Mouse (Mus musculus) MEL (cell line): ENCODE results near the gene Cux1. TPM values are rescaled to one million over a fixed set of nuclear protein-coding genes. Genes with fewer than 3 reads are reported as not detected.

Experiments used
- DNase-seq: peaks from one replicate; pipeline ENCODE4 v3.0.0; 2011; ENCODE audit warnings: low read depth, low spot score
- H3K27ac ChIP-seq: 2 replicates; pipeline ENCODE4 v1.5.1; 2012; ENCODE audit warnings: low read depth, mild to moderate bottlenecking, control low read depth, low read length, moderate library complexity; ENCODE audit not compliant: control insufficient read depth
- H3K27me3 ChIP-seq, 2 experiments: fragments of 150-350 bp in 1 of 2; sonication (generic) in 1 of 2; 2 replicates each; pipeline ENCODE4 v1.6.1; 2012; ENCODE audit warnings: low read length in 2 of 2, mild to moderate bottlenecking in 2 of 2, improper control_type of control experiment in 1 of 2, moderate library complexity in 1 of 2; ENCODE audit not compliant: insufficient read depth in 2 of 2, control insufficient read depth in 1 of 2
- H3K36me3 ChIP-seq, 2 experiments: 2 replicates each; pipeline ENCODE4 v1.6.1; 2012 to 2014; ENCODE audit warnings: low read length in 2 of 2, improper control_type of control experiment in 1 of 2, inconsistent platforms in 1 of 2, mild to moderate bottlenecking in 1 of 2; ENCODE audit not compliant: insufficient read depth in 2 of 2, control insufficient read depth in 1 of 2
- H3K4me1 ChIP-seq, 2 experiments: fragments of 150-350 bp in 1 of 2; sonication (generic) in 1 of 2; 2 replicates each; pipeline ENCODE4 v1.6.1; 2012; ENCODE audit warnings: low read length in 2 of 2, improper control_type of control experiment in 1 of 2, mild to moderate bottlenecking in 1 of 2; ENCODE audit not compliant: insufficient read depth in 2 of 2, control insufficient read depth in 1 of 2
- H3K4me3 ChIP-seq, 2 experiments: fragments of 150-350 bp in 1 of 2; sonication (generic) in 1 of 2; 2 replicates each; pipeline ENCODE4 v1.5.1; 2012; ENCODE audit warnings: low read depth in 2 of 2, low read length in 2 of 2, mild to moderate bottlenecking in 2 of 2, moderate library complexity in 2 of 2, control low read depth in 1 of 2, improper control_type of control experiment in 1 of 2; ENCODE audit not compliant: control insufficient read depth in 1 of 2, insufficient read depth in 1 of 2
- H3K79me2 ChIP-seq: 2 replicates; pipeline ENCODE4 v1.6.1; 2012; ENCODE audit warnings: mild to moderate bottlenecking, low read length, moderate library complexity; ENCODE audit not compliant: control insufficient read depth, poor library complexity, insufficient read depth
- H3K9ac ChIP-seq: 2 replicates; pipeline ENCODE4 v1.6.1; 2012; ENCODE audit warnings: low read depth, mild to moderate bottlenecking, control low read depth, low read length, moderate library complexity; ENCODE audit not compliant: control insufficient read depth, poor library complexity, severe bottlenecking
- H3K9me3 ChIP-seq: fragments of 150-350 bp; sonication (generic); replicated peaks from 2 replicates; pipeline ENCODE4 v1.6.1; 2012; ENCODE audit warnings: mild to moderate bottlenecking, low read length, improper control_type of control experiment, moderate library complexity; ENCODE audit not compliant: insufficient read depth
- CHD2 ChIP-seq: IDR thresholded peaks from 2 replicates; pipeline ENCODE4 v1.6.1; 2011; ENCODE audit warnings: low read length, improper control_type of control experiment
- CTCF ChIP-seq, 3 experiments: IDR thresholded peaks in 2 of 3; conservative IDR thresholded peaks in 1 of 3; 2 replicates each; pipeline ENCODE4 v1.5.1; 2011 to 2012; ENCODE audit warnings: low read length in 3 of 3, low read depth in 2 of 3, mild to moderate bottlenecking in 2 of 3, improper control_type of control experiment in 1 of 3, inconsistent platforms in 1 of 3, mixed read lengths in 1 of 3, moderate library complexity in 1 of 3; ENCODE audit not compliant: control insufficient read depth in 1 of 3, insufficient read depth in 1 of 3, poor library complexity in 1 of 3, severe bottlenecking in 1 of 3
- ELF1 ChIP-seq: IDR thresholded peaks from 2 replicates; pipeline ENCODE4 v1.6.1; 2014; ENCODE audit warnings: low read depth, mild to moderate bottlenecking, inconsistent platforms, low read length, improper control_type of control experiment, moderate library complexity
- ETS1 ChIP-seq: IDR thresholded peaks from 2 replicates; pipeline ENCODE4 v1.6.1; 2012; ENCODE audit warnings: low read depth, mild to moderate bottlenecking, inconsistent platforms, low read length, improper control_type of control experiment, moderate library complexity
- HCFC1 ChIP-seq: IDR thresholded peaks from 2 replicates; pipeline ENCODE4 v1.6.1; 2012; ENCODE audit warnings: low read depth, mild to moderate bottlenecking, inconsistent platforms, low read length, improper control_type of control experiment, moderate library complexity
- MAX ChIP-seq: IDR thresholded peaks from 2 replicates; pipeline ENCODE4 v1.6.1; 2011; ENCODE audit warnings: low read length, improper control_type of control experiment
- NELFE ChIP-seq: IDR thresholded peaks from 2 replicates; pipeline ENCODE4 v1.6.1; 2011; ENCODE audit warnings: low read depth, low read length, improper control_type of control experiment
- NRF1 ChIP-seq: IDR thresholded peaks from 2 replicates; pipeline ENCODE4 v1.6.1; 2014; ENCODE audit warnings: low read depth, mild to moderate bottlenecking, inconsistent platforms, low read length, improper control_type of control experiment, moderate library complexity; ENCODE audit not compliant: poor library complexity, insufficient read depth, severe bottlenecking
- POLR2A ChIP-seq, 2 experiments: IDR thresholded peaks; 2 replicates each; pipeline ENCODE4 v1.6.1; 2011 to 2012; ENCODE audit warnings: low read length in 2 of 2, mild to moderate bottlenecking in 2 of 2, control low read depth in 1 of 2, improper control_type of control experiment in 1 of 2, low read depth in 1 of 2, moderate library complexity in 1 of 2; ENCODE audit not compliant: control insufficient read depth in 1 of 2, insufficient read depth in 1 of 2, poor library complexity in 1 of 2
- POLR2AphosphoS2 ChIP-seq: IDR thresholded peaks from 2 replicates; pipeline ENCODE4 v1.6.1; 2011; ENCODE audit warnings: low read length, improper control_type of control experiment
- POLR2AphosphoS5 ChIP-seq: IDR thresholded peaks from 2 replicates; pipeline ENCODE4 v1.6.1; 2012; ENCODE audit warnings: low read depth, borderline replicate concordance, mild to moderate bottlenecking, inconsistent platforms, low read length, moderate library complexity, mixed read lengths
- RAD21 ChIP-seq: IDR thresholded peaks from 2 replicates; pipeline ENCODE4 v1.6.1; 2011; ENCODE audit warnings: mild to moderate bottlenecking, low read depth, low read length, improper control_type of control experiment
- RCOR1 ChIP-seq: IDR thresholded peaks from 2 replicates; pipeline ENCODE4 v1.6.1; 2012; ENCODE audit warnings: low read depth, mild to moderate bottlenecking, inconsistent platforms, low read length, improper control_type of control experiment
- SIN3A ChIP-seq: IDR thresholded peaks from 2 replicates; pipeline ENCODE4 v1.6.1; 2012; ENCODE audit warnings: low read length, improper control_type of control experiment, inconsistent platforms
- TBP ChIP-seq: IDR thresholded peaks from 2 replicates; pipeline ENCODE4 v1.8.0; 2011; ENCODE audit warnings: low read depth, low read length, improper control_type of control experiment
- UBTF ChIP-seq: IDR thresholded peaks from 2 replicates; pipeline ENCODE4 v1.6.1; 2012; ENCODE audit warnings: low read depth, mild to moderate bottlenecking, inconsistent platforms, low read length, improper control_type of control experiment, moderate library complexity, borderline replicate concordance; ENCODE audit not compliant: insufficient read depth
- USF1 ChIP-seq: IDR thresholded peaks from 2 replicates; pipeline ENCODE4 v1.6.1; 2014; ENCODE audit warnings: low read depth, mild to moderate bottlenecking, inconsistent platforms, low read length, improper control_type of control experiment, moderate library complexity
- ZC3H11A ChIP-seq: IDR thresholded peaks from 2 replicates; pipeline ENCODE4 v1.6.1; 2012; ENCODE audit warnings: low read depth, mild to moderate bottlenecking, inconsistent platforms, low read length, improper control_type of control experiment
- ZKSCAN1 ChIP-seq: IDR thresholded peaks from 2 replicates; pipeline ENCODE4 v1.6.1; 2012; ENCODE audit warnings: low read depth, mild to moderate bottlenecking, inconsistent platforms, low read length, improper control_type of control experiment, moderate library complexity
- ZMIZ1 ChIP-seq: IDR thresholded peaks from 2 replicates; pipeline ENCODE4 v1.6.1; 2012; ENCODE audit warnings: low read depth, mild to moderate bottlenecking, inconsistent platforms, low read length, improper control_type of control experiment, moderate library complexity
- polyA plus RNA-seq, 2 experiments: library from polyadenylated mRNA; stranded (reverse) in 1 of 2; unstranded in 1 of 2; fragments of >175 nt in 1 of 2; fragments of >200 nt in 1 of 2; gene quantifications; 2 replicates each; pipeline versions ENCODE4 v1.2.1 to v1.2.4; 2012; ENCODE audit warnings: low replicate concordance in 2 of 2, low read depth in 1 of 2; ENCODE audit not compliant: insufficient read length in 2 of 2, insufficient read depth in 1 of 2, missing spikeins in 1 of 2
- total RNA-seq: library from RNA; depleted of rRNA; stranded (reverse); fragments of 300-350 nt; gene quantifications from 2 replicates; pipeline ENCODE4 v1.2.3, GENCODE M21; 2012

Gene Cux1
- total and polyA plus RNA-seq, 3 experiments = 71.1 to 104 TPM; not detected in 1

GRCm38 (mm10) chr5:136535204-136535603 lies 32.1 kb downstream of the Cux1 start:
- no peak for TF ChIP-seq CTCF (IDR thresholded peaks at IDR 0.05 in 2 of 3, conservative IDR thresholded peaks at IDR 0.05 in 1 of 3; ENCODE audit: control insufficient read depth in 1 of 3, insufficient read depth in 1 of 3, low read depth in 2 of 3, low read length in 3 of 3, poor library complexity in 1 of 3, severe bottlenecking in 1 of 3)
- no peak for TF ChIP-seq RCOR1
- no peak for TF ChIP-seq ZC3H11A
- no peak for TF ChIP-seq HCFC1
- no peak for TF ChIP-seq ZMIZ1
- TF ChIP-seq USF1 = no peak
- no peak for TF ChIP-seq ELF1
- no peak for TF ChIP-seq SIN3A
- TF ChIP-seq TBP = no peak
- TF ChIP-seq ZKSCAN1 = no peak
- no peak for TF ChIP-seq POLR2A (IDR thresholded peaks at IDR 0.05; ENCODE audit: control insufficient read depth in 1 of 2, insufficient read depth in 1 of 2, low read depth in 1 of 2, low read length in 2 of 2, poor library complexity in 1 of 2)
- TF ChIP-seq UBTF = no peak
- H3K79me2 ChIP-seq = peaks cover 93% of the 10 kb centered on the region
- H3K9ac ChIP-seq = no peak overlapping the region
- no peak overlapping the region for H3K4me3 ChIP-seq
- H3K27ac ChIP-seq = no peak overlapping the region
- peaks cover 19 to 31% of the 10 kb centered on the region in 2 experiments for H3K36me3 ChIP-seq
- peaks cover 20 to 38% of the 10 kb centered on the region in 2 experiments for H3K4me1 ChIP-seq
- H3K27me3 ChIP-seq = no peaks in the 10 kb centered on the region
- no peak for DNase-seq
- no peaks in the 10 kb centered on the region for H3K9me3 ChIP-seq

DNA sequence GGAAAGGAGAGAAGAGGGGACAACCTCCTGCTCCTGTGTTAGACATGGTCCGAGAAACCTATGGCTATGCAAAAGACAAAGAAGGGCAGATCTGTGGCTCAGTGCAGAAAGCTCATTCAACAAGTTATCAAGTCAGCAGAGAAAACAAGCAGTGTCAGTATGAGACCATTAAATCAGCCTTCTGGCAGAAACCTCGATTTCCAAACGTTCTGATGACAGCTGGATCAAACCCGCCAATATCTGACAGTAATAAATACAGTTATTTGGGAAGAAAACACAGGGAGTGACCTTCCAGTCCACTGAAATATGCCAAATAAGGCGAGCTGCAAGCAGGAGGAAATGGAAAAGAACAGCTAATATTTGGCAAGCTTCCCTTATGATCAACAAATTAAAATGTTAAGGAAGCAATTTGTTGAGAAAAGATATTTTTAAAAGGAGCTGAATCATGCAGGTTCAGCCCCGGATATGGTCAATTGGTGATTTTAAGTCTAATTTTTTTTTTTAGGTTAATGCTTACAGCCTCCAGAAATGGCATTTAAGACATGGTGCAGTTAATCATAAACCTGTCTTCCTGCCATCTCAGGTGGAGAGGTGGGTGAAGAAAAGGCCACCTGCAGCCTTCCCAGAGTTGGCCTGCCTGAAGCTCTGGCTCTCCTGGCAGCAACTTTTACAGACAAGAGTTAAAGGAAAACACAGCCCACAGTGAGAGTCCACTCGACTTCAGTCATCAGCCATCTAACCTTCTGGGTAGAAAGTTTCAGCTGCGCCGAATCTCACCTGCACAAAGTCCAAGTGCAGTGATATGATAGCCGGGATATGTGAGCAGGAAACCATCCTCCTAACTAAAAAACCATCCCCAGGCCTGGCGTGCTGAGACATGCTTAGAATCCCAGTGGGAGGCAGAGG lies 33.7 kb downstream of the Cux1 start:
- Histone ChIP-seq H3K27me3 (no peaks in the 10 kb centered on the region), H3K27ac (no peak overlapping the region), H3K9ac (no peak overlapping the region), H3K9me3 (no peaks in the 10 kb centered on the region), H3K36me3 (peaks cover 20 to 26% of the 10 kb centered on the region in 2 experiments), H3K4me3 (no peak overlapping the region), H3K79me2 (peaks cover 90% of the 10 kb centered on the region), H3K4me1 (peaks cover 16 to 27% of the 10 kb centered on the region in 2 experiments; a peak in 3 of 4 replicates)
- no peak for TF ChIP-seq RAD21
- TF ChIP-seq NELFE = no peak
- no peak for TF ChIP-seq USF1
- TF ChIP-seq NRF1 = no peak
- TF ChIP-seq MAX = no peak
- no peak for TF ChIP-seq POLR2AphosphoS5
- TF ChIP-seq POLR2AphosphoS2 = no peak
- TF ChIP-seq CTCF (IDR thresholded peaks at IDR 0.05 in 2 of 3, conservative IDR thresholded peaks at IDR 0.05 in 1 of 3; ENCODE audit: control insufficient read depth in 1 of 3, insufficient read depth in 1 of 3, low read depth in 2 of 3, low read length in 3 of 3, poor library complexity in 1 of 3, severe bottlenecking in 1 of 3) = no peak
- TF ChIP-seq ETS1 = no peak
- no peak for TF ChIP-seq CHD2
- DNase-seq = no peak
